Mouse (Mus musculus): Measurements from ENCODE around the gene Akr1c6. TPM values are rescaled to one million over a fixed set of nuclear protein-coding genes. Genes with fewer than 3 reads are reported as not detected.

The Akr1c6 gene
- total and polyA plus RNA-seq, 3 experiments: not detected

DNA sequence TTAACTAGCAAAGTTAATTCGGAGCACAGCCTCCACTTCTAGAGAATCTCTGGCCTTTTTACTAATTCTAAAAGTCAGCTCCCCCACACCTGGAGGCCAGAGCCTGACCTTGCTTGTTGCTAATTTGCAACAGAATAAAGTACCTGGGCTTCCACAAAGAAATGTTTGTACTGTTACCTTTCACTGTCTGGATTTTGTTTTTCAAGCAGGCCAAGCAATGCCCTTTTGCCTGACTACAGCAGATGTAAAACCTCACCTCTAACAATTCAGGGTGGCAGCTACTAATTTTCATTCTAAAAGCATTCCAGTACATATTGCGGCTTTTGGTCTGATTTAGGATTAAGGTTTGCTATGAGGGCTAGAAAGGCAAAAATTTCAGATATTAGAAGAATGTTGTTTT is 33.3 kb upstream of the Akr1c6 start:
- H3K79me2 ChIP-seq (ENCODE audit: control insufficient read depth, insufficient read depth, low read length, poor library complexity): no peaks in the 10 kb centered on the region
- no peak for DNase-seq (ENCODE audit: low read depth, low spot score)
- H3K4me1 ChIP-seq (ENCODE audit: control insufficient read depth in 1 of 2, insufficient read depth in 2 of 2, low read length in 2 of 2): no peaks in the 10 kb centered on the region
- H3K27ac ChIP-seq (ENCODE audit: control insufficient read depth, low read depth, low read length): no peak overlapping the region
- no peaks in the 10 kb centered on the region for H3K9me3 ChIP-seq (replicated peaks; ENCODE audit: insufficient read depth, low read length)
- H3K27me3 ChIP-seq (ENCODE audit: control insufficient read depth in 1 of 2, insufficient read depth in 2 of 2, low read length in 2 of 2): no peaks in the 10 kb centered on the region
- no peak for TF ChIP-seq ETS1 (IDR thresholded peaks at IDR 0.05; ENCODE audit: low read depth, low read length)
- TF ChIP-seq POLR2AphosphoS2 (IDR thresholded peaks at IDR 0.05; ENCODE audit: low read length): no peak
- no peak for TF ChIP-seq GABPA (IDR thresholded peaks at IDR 0.05; ENCODE audit: low read depth, low read length)
- TF ChIP-seq USF1 (IDR thresholded peaks at IDR 0.05; ENCODE audit: low read depth, low read length): no peak
- no peak for TF ChIP-seq JUND (IDR thresholded peaks at IDR 0.05; ENCODE audit: low read depth, low read length)
- TF ChIP-seq USF2 (IDR thresholded peaks at IDR 0.05; ENCODE audit: borderline replicate concordance in 1 of 2, insufficient read depth in 1 of 2, low read depth in 1 of 2, low read length in 2 of 2): no peak
- TF ChIP-seq MXI1 (IDR thresholded peaks at IDR 0.05; ENCODE audit: low read depth, low read length): no peak
- no peak for TF ChIP-seq RAD21 (IDR thresholded peaks at IDR 0.05; ENCODE audit: low read depth, low read length)
- TF ChIP-seq POLR2AphosphoS5 (IDR thresholded peaks at IDR 0.05; ENCODE audit: borderline replicate concordance, low read depth, low read length): no peak
- TF ChIP-seq ZKSCAN1 (IDR thresholded peaks at IDR 0.05; ENCODE audit: low read depth, low read length): no peak
- TF ChIP-seq MAZ (IDR thresholded peaks at IDR 0.05; ENCODE audit: low read depth, low read length): no peak
- no peak for TF ChIP-seq MAFK (IDR thresholded peaks at IDR 0.05; ENCODE audit: borderline replicate concordance, low read depth, low read length)
- TF ChIP-seq CTCF (IDR thresholded peaks at IDR 0.05 in 2 of 3, conservative IDR thresholded peaks at IDR 0.05 in 1 of 3; ENCODE audit: control insufficient read depth in 1 of 3, insufficient read depth in 1 of 3, low read depth in 2 of 3, low read length in 3 of 3, poor library complexity in 1 of 3, severe bottlenecking in 1 of 3): no peak
- no peak for TF ChIP-seq GATA1 (IDR thresholded peaks at IDR 0.05; ENCODE audit: low read depth, low read length)
- TF ChIP-seq CHD1 (IDR thresholded peaks at IDR 0.05; ENCODE audit: low read depth, low read length): no peak
- TF ChIP-seq ELF1 (IDR thresholded peaks at IDR 0.05; ENCODE audit: low read depth, low read length): no peak
- no peak overlapping the region for H3K4me3 ChIP-seq (ENCODE audit: control insufficient read depth in 1 of 2, insufficient read depth in 1 of 2, low read depth in 2 of 2, low read length in 2 of 2)
- H3K9ac ChIP-seq (ENCODE audit: control insufficient read depth, low read depth, low read length, poor library complexity, severe bottlenecking): no peak overlapping the region
- no peaks in the 10 kb centered on the region for H3K36me3 ChIP-seq (ENCODE audit: control insufficient read depth in 1 of 2, insufficient read depth in 2 of 2, low read length in 2 of 2)

DNA sequence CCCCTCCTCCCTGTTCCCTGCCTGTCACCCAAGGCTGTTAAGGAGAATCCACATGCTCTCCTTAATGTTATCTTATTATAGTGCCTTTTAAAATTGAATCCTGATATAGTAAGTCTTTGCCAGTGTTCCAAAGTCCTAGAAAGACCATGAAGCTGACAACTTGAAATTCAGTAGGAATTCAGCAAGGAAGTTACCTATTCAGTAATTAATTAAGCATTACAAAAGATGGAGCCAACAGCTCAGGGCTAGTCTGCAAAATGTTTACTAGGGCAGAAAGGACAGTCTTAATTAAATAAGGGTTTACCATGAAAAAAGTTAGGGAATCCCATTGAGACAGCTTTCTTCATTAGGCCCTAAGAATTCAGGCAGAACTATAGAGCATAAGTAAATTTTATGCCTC is 31.9 kb upstream of the Akr1c6 start:
- no peak overlapping the region for H3K27ac ChIP-seq (ENCODE audit: control insufficient read depth, low read depth, low read length)
- no peaks in the 10 kb centered on the region for H3K27me3 ChIP-seq (ENCODE audit: control insufficient read depth in 1 of 2, insufficient read depth in 2 of 2, low read length in 2 of 2)
- no peak overlapping the region for H3K9ac ChIP-seq (ENCODE audit: control insufficient read depth, low read depth, low read length, poor library complexity, severe bottlenecking)
- no peaks in the 10 kb centered on the region for H3K79me2 ChIP-seq (ENCODE audit: control insufficient read depth, insufficient read depth, low read length, poor library complexity)
- H3K9me3 ChIP-seq (replicated peaks; ENCODE audit: insufficient read depth, low read length): no peaks in the 10 kb centered on the region
- no peak overlapping the region for H3K4me3 ChIP-seq (ENCODE audit: control insufficient read depth in 1 of 2, insufficient read depth in 1 of 2, low read depth in 2 of 2, low read length in 2 of 2)
- H3K4me1 ChIP-seq (ENCODE audit: control insufficient read depth in 1 of 2, insufficient read depth in 2 of 2, low read length in 2 of 2): no peaks in the 10 kb centered on the region
- DNase-seq (ENCODE audit: low read depth, low spot score): no peak
- no peaks in the 10 kb centered on the region for H3K36me3 ChIP-seq (ENCODE audit: control insufficient read depth in 1 of 2, insufficient read depth in 2 of 2, low read length in 2 of 2)
- TF ChIP-seq USF2 (IDR thresholded peaks at IDR 0.05; ENCODE audit: borderline replicate concordance in 1 of 2, insufficient read depth in 1 of 2, low read depth in 1 of 2, low read length in 2 of 2) (no peak), SIN3A (IDR thresholded peaks at IDR 0.05; ENCODE audit: low read length) (no peak), ZNF384 (IDR thresholded peaks at IDR 0.05; ENCODE audit: low read depth, low read length) (no peak), RAD21 (IDR thresholded peaks at IDR 0.05; ENCODE audit: low read depth, low read length) (no peak), MEF2A (IDR thresholded peaks at IDR 0.05; ENCODE audit: extremely low read depth, insufficient replicate concordance, low read depth, low read length, poor library complexity, severe bottlenecking) (no peak), POLR2A (IDR thresholded peaks at IDR 0.05; ENCODE audit: control insufficient read depth in 1 of 2, insufficient read depth in 1 of 2, low read depth in 1 of 2, low read length in 2 of 2, poor library complexity in 1 of 2) (no peak), NELFE (IDR thresholded peaks at IDR 0.05; ENCODE audit: low read depth, low read length) (no peak), ZKSCAN1 (IDR thresholded peaks at IDR 0.05; ENCODE audit: low read depth, low read length) (no peak), RCOR1 (IDR thresholded peaks at IDR 0.05; ENCODE audit: low read depth, low read length) (no peak), TBP (IDR thresholded peaks at IDR 0.05; ENCODE audit: low read depth, low read length) (no peak), NRF1 (IDR thresholded peaks at IDR 0.05; ENCODE audit: insufficient read depth, low read depth, low read length, poor library complexity, severe bottlenecking) (no peak), POLR2AphosphoS5 (IDR thresholded peaks at IDR 0.05; ENCODE audit: borderline replicate concordance, low read depth, low read length) (no peak), POLR2AphosphoS2 (IDR thresholded peaks at IDR 0.05; ENCODE audit: low read length) (no peak), MAFK (IDR thresholded peaks at IDR 0.05; ENCODE audit: borderline replicate concordance, low read depth, low read length) (no peak), TCF12 (IDR thresholded peaks at IDR 0.05; ENCODE audit: low read depth, low read length) (no peak)
